Mouse (Mus musculus) MEL (cell line): ENCODE measurements around the gene Pitpnb.

ENCODE experiments used
- CTCF ChIP-seq, 3 experiments: IDR thresholded peaks in 2 of 3; conservative IDR thresholded peaks in 1 of 3; 2 replicates each; pipeline ENCODE4 v1.5.1; 2011 to 2012; ENCODE audit warnings: low read length in 3 of 3, low read depth in 2 of 3, mild to moderate bottlenecking in 2 of 3, improper control_type of control experiment in 1 of 3, inconsistent platforms in 1 of 3, mixed read lengths in 1 of 3, moderate library complexity in 1 of 3; ENCODE audit not compliant: control insufficient read depth in 1 of 3, insufficient read depth in 1 of 3, poor library complexity in 1 of 3, severe bottlenecking in 1 of 3
- ETS1 ChIP-seq: IDR thresholded peaks from 2 replicates; pipeline ENCODE4 v1.6.1; 2012; ENCODE audit warnings: low read depth, mild to moderate bottlenecking, inconsistent platforms, low read length, improper control_type of control experiment, moderate library complexity
- MAX ChIP-seq: IDR thresholded peaks from 2 replicates; pipeline ENCODE4 v1.6.1; 2011; ENCODE audit warnings: low read length, improper control_type of control experiment
- MAZ ChIP-seq: IDR thresholded peaks from 2 replicates; pipeline ENCODE4 v1.6.1; 2012; ENCODE audit warnings: low read depth, mild to moderate bottlenecking, inconsistent platforms, low read length, improper control_type of control experiment
- UBTF ChIP-seq: IDR thresholded peaks from 2 replicates; pipeline ENCODE4 v1.6.1; 2012; ENCODE audit warnings: low read depth, mild to moderate bottlenecking, inconsistent platforms, low read length, improper control_type of control experiment, moderate library complexity, borderline replicate concordance; ENCODE audit not compliant: insufficient read depth
- ZMIZ1 ChIP-seq: IDR thresholded peaks from 2 replicates; pipeline ENCODE4 v1.6.1; 2012; ENCODE audit warnings: low read depth, mild to moderate bottlenecking, inconsistent platforms, low read length, improper control_type of control experiment, moderate library complexity

GRCm38 (mm10) chr5:111366140-111366539 is 35.6 kb downstream of the Pitpnb start:
- TF ChIP-seq CTCF (IDR thresholded peaks at IDR 0.05 in 2 of 3, conservative IDR thresholded peaks at IDR 0.05 in 1 of 3; ENCODE audit: control insufficient read depth in 1 of 3, insufficient read depth in 1 of 3, low read depth in 2 of 3, low read length in 3 of 3, poor library complexity in 1 of 3, severe bottlenecking in 1 of 3) (no peak), MAX (no peak), UBTF (no peak), ZMIZ1 (no peak), MAZ (no peak), ETS1 (no peak)
